Mouse (Mus musculus) cerebellum, adult 2 months (tissue): ENCODE results near the gene Tmc7.

Source experiments
- CTCF ChIP-seq: fragments of 200-500 bp; IDR thresholded peaks from 2 replicates; pipeline ENCODE4 v1.5.1; 2011; ENCODE audit warnings: low read depth, mild to moderate bottlenecking, control low read depth, low read length, moderate library complexity, borderline replicate concordance; ENCODE audit not compliant: insufficient read depth
- POLR2A ChIP-seq: fragments of 200-500 bp; IDR thresholded peaks from 2 replicates; pipeline ENCODE4 v1.6.1; 2011; ENCODE audit warnings: low read length, control low read depth, borderline replicate concordance; ENCODE audit not compliant: insufficient read depth

- TF ChIP-seq CTCF (no peak), POLR2A (no peak)
Measured at GRCm38 (mm10) chr7:118633951-118634350, 49.4 kb upstream of the Tmc7 start.
